Mouse (Mus musculus): ENCODE measurements around the gene Dnah8.

Dnah8 gene

DNA sequence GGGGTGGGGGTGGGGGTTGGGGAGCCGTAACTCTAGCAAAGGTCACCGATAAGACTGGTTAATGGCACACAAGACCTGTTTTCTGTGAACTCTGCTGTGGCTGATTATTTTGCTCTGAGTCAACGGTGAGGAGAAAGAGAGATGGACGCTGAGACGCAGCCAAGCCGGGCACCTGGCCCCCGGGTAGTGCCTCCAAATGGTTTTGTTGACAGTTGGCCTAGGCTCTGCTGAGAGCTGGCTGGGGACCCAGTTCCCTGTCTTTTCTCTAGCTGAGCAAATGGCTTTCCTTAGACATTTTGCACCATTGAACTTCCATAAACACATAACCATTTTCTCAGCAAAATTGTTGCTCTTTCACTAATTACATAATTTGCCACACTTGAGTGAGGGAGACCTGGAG, 253.3 kb downstream of the Dnah8 start:
- no peak for DNase-seq (ENCODE audit: low spot score in 2 of 2)

- no peak for DNase-seq (ENCODE audit: low spot score in 2 of 2)
Observed at GRCm38 (mm10) chr17:30878626-30879025, 254.5 kb downstream of the Dnah8 start.

DNA sequence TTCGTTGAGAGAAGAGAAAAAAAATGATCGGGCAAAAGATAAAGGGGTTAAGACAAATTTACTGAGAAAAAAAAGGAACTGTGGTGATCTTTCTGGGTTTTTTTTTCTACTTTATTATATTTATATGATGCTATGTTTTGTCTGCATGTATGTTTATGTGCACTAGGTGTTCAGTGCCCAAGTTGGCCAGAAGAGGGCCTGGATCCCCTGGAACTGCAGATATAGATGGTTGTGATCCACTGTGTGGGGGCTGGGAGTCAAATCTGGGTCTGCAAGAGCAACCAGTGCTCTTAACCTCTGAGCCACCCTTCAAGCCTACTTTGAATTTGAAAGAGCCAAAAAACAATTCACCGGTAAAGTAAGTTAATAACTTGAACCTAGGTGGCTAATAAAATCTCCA, 256.2 kb downstream of the Dnah8 start:
- DNase-seq (ENCODE audit: low spot score in 2 of 2), result no peak

GRCm38 (mm10) chr17:30881001-30881400, 256.8 kb downstream of the Dnah8 start:
- DNase-seq (ENCODE audit: low spot score in 2 of 2), result no peak

DNA sequence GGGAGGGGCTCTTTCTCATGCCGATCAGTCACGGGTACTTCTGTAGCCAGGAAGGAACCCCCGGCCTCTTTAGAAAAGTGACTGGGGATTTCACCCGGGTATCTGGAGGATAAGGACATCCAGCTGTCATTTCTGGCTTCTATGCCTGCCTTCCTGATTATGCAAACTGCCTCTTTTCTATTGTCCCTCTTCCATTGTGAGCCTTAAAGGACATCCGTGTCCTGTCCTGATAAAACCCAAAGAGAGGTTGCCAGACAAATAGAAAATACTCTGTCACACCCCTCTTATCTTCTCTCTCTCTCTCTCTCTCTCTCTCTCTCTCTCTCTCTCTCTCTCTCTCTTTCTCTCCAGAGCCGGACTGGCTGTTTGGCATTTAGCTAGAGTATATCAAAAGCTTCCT, 258.1 kb downstream of the Dnah8 start:
- DNase-seq (ENCODE audit: low spot score in 2 of 2), result no peak

GRCm38 (mm10) chr17:30883534-30883933, 259.4 kb downstream of the Dnah8 start:
- no peak for DNase-seq (ENCODE audit: low spot score in 2 of 2)

GRCm38 (mm10) chr17:30892086-30892485, 267.9 kb downstream of the Dnah8 start:
- DNase-seq (ENCODE audit: low spot score in 2 of 2), result peak; percentile 50 to 73

- DNase-seq (ENCODE audit: low spot score in 2 of 2), result peak; percentile 75 to 80
Observed at GRCm38 (mm10) chr17:30892730-30893129, 268.6 kb downstream of the Dnah8 start.

DNA sequence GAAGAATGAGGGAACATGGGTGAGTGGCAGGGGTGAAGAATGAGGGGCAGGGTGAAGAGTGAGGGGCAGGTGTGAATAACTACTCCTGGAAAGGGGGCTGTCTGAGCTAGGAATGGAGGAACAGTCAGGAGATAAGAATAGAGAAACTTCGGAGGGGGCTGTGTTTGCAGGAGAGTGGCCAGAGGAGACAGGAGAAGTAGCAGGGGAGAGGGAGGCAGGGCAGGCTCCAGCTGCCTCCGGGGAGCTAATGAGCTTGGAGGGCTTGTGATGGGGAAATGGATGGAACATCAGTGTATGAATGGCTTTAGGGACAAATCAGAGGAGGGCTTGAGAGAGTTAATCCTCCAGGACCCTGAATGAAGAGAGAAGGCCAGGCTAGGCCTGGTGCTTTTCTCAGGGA, 272.9 kb downstream of the Dnah8 start:
- DNase-seq (ENCODE audit: low spot score in 2 of 2), result no peak

DNA sequence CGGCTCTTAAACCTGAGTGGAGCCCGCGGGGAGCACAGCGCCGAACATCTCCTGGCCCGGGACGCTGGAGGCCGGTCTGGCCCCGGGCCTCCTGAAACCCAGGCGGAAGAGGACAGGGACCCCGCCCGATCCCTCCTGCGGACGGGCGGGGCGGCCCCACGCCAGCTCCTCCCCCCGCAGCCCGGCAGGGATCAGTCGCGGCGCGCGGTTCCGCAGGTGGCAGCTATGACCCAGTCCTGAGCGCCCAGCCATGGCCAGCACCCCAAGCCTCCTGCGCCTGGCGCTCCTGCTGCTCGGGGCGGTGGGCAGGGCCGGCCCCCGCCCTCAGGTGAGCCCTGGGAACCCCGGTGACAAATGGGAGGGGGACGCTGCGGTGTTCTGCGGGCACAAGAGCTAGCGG, 277.5 kb downstream of the Dnah8 start, which contains the start of gene Glp1r:
Gene Glp1r (plus strand): TSS at position 191 of the 400 bp plus-strand sequence.
- DNase-seq (ENCODE audit: low spot score in 2 of 2), result no peak

DNA sequence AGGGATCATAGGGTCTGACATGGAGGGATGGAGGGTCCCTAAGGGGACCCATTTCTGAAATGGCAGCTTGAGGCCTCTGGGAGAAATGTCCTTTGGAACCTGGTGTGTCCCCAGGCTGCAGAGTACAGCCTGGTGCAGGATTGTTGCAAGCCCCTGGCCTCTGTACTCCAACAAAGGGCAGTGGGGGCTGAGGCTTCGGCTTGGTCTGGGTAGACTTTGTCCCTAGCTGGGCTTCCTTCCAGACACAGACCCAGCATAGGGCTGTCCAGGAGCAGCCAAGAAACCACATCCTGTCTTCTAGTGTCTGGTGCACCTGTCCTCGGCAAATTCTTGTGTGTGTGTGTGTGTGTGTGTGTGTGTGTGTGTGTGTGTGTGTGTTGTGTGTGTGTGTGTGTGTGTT, 279.9 kb downstream of the Dnah8 start:
- no peak for DNase-seq (ENCODE audit: low spot score in 2 of 2)

- DNase-seq (ENCODE audit: low spot score in 2 of 2), result no peak
Observed at GRCm38 (mm10) chr17:30907577-30907976, 283.4 kb downstream of the Dnah8 start.

- no peak for DNase-seq (ENCODE audit: low spot score in 2 of 2)
Observed at GRCm38 (mm10) chr17:30910866-30911731, 286.9 kb downstream of the Dnah8 start.

- no peak for DNase-seq (ENCODE audit: low spot score in 2 of 2)
Observed at GRCm38 (mm10) chr17:30911732-30912088, 287.6 kb downstream of the Dnah8 start.

DNA sequence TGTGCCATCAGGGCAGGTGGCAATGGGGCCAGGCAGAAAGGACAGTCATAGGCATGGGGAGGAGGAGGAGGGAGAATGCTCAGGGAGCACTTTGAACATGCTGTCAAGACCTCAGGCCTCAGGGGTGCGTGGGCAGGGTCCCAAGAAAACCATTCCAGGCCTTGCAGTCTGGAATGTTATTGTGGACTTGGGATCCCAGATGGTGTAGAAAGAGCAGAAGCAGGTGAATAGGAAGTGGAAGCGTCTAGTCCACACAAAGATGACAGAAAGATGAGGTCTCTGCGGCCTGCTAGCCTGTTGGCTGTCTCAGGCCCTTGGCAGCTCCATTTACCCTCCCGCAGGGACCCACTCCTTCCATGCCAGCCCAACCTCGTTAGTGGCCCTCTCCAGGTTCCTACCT, 288.4 kb downstream of the Dnah8 start:
- no peak for DNase-seq (ENCODE audit: low spot score in 2 of 2)

- DNase-seq (ENCODE audit: low spot score in 2 of 2), result no peak
Observed at GRCm38 (mm10) chr17:30914264-30914663, 290.1 kb downstream of the Dnah8 start.

DNA sequence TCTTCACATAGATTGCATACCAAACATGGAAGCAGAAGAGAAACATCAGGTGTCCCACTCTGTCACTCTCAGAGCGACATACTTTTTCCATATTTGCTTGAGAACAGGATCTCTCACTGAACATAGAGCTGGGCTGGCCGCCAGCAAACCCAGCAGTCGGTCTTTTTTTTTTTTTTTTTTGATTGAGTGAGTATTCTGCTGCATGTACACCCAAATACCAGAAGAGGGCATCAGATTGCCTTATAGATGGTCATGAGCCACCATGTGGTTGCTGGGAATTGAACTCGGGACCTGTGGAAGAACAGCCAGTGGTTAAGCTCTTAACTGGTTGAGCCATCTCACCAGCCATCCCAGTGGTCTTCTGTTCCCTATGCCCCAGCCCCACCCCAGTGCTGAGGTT, 299.4 kb downstream of the Dnah8 start:
- no peak for DNase-seq (ENCODE audit: low spot score in 2 of 2)
